Mouse (Mus musculus) kidney, adult 2 months (tissue): ENCODE measurements around the gene Dcun1d5.

Experiments used
- CTCF ChIP-seq: fragments of 200-500 bp; conservative IDR thresholded peaks from 2 replicates; pipeline ENCODE4 v1.5.1; 2011; ENCODE audit warnings: low read depth, mild to moderate bottlenecking, control low read depth, low read length, moderate library complexity, mixed read lengths; ENCODE audit not compliant: insufficient read depth, insufficient read length
- POLR2A ChIP-seq: fragments of 200-500 bp; IDR thresholded peaks from one replicate; pipeline ENCODE4 v1.6.1; 2011; ENCODE audit warnings: low read depth, low read length, control low read depth

GRCm38 (mm10) chr9:7239967-7240366, 55.6 kb downstream of the Dcun1d5 start:
- no peak for TF ChIP-seq CTCF
- TF ChIP-seq POLR2A: no peak
